Mouse (Mus musculus): ENCODE measurements around the gene Tmem117. TPM values are rescaled to one million over a fixed set of nuclear protein-coding genes. Genes with fewer than 3 reads are reported as not detected.

Tmem117 gene
- total and polyA plus RNA-seq, 3 experiments: not detected

- no peak for DNase-seq (ENCODE audit: low read depth, low spot score)
- Histone ChIP-seq H3K9me3 (replicated peaks; ENCODE audit: insufficient read depth, low read length) (no peaks in the 10 kb centered on the region), H3K4me3 (ENCODE audit: control insufficient read depth in 1 of 2, insufficient read depth in 1 of 2, low read depth in 2 of 2, low read length in 2 of 2) (no peak overlapping the region), H3K4me1 (ENCODE audit: control insufficient read depth in 1 of 2, insufficient read depth in 2 of 2, low read length in 2 of 2) (no peaks in the 10 kb centered on the region), H3K27me3 (ENCODE audit: control insufficient read depth in 1 of 2, insufficient read depth in 2 of 2, low read length in 2 of 2) (no peaks in the 10 kb centered on the region), H3K9ac (ENCODE audit: control insufficient read depth, low read depth, low read length, poor library complexity, severe bottlenecking) (no peak overlapping the region), H3K27ac (ENCODE audit: control insufficient read depth, low read depth, low read length) (no peak overlapping the region), H3K36me3 (ENCODE audit: control insufficient read depth in 1 of 2, insufficient read depth in 2 of 2, low read length in 2 of 2) (no peaks in the 10 kb centered on the region), H3K79me2 (ENCODE audit: control insufficient read depth, insufficient read depth, low read length, poor library complexity) (no peaks in the 10 kb centered on the region)
- TF ChIP-seq CHD2 (IDR thresholded peaks at IDR 0.05; ENCODE audit: low read length) (no peak), USF2 (IDR thresholded peaks at IDR 0.05; ENCODE audit: borderline replicate concordance in 1 of 2, insufficient read depth in 1 of 2, low read depth in 1 of 2, low read length in 2 of 2) (no peak), JUND (IDR thresholded peaks at IDR 0.05; ENCODE audit: low read depth, low read length) (no peak), MXI1 (IDR thresholded peaks at IDR 0.05; ENCODE audit: low read depth, low read length) (no peak), SIN3A (IDR thresholded peaks at IDR 0.05; ENCODE audit: low read length) (no peak), RAD21 (IDR thresholded peaks at IDR 0.05; ENCODE audit: low read depth, low read length) (no peak), GATA1 (IDR thresholded peaks at IDR 0.05; ENCODE audit: low read depth, low read length) (no peak), SMC3 (IDR thresholded peaks at IDR 0.05; ENCODE audit: low read depth, low read length) (no peak), ELF1 (IDR thresholded peaks at IDR 0.05; ENCODE audit: low read depth, low read length) (no peak), TCF12 (IDR thresholded peaks at IDR 0.05; ENCODE audit: low read depth, low read length) (no peak), RCOR1 (IDR thresholded peaks at IDR 0.05; ENCODE audit: low read depth, low read length) (no peak), ETS1 (IDR thresholded peaks at IDR 0.05; ENCODE audit: low read depth, low read length) (no peak)
Observed at GRCm38 (mm10) chr15:94814213-94815100, 185.4 kb downstream of the Tmem117 start.

GRCm38 (mm10) chr15:94835634-94836033 lies 206.6 kb downstream of the Tmem117 start:
- Histone ChIP-seq H3K27ac (ENCODE audit: control insufficient read depth, low read depth, low read length) (no peak overlapping the region), H3K4me3 (ENCODE audit: control insufficient read depth in 1 of 2, insufficient read depth in 1 of 2, low read depth in 2 of 2, low read length in 2 of 2) (no peak overlapping the region), H3K27me3 (ENCODE audit: control insufficient read depth in 1 of 2, insufficient read depth in 2 of 2, low read length in 2 of 2) (no peaks in the 10 kb centered on the region), H3K9ac (ENCODE audit: control insufficient read depth, low read depth, low read length, poor library complexity, severe bottlenecking) (no peak overlapping the region), H3K4me1 (ENCODE audit: control insufficient read depth in 1 of 2, insufficient read depth in 2 of 2, low read length in 2 of 2) (no peaks in the 10 kb centered on the region), H3K79me2 (ENCODE audit: control insufficient read depth, insufficient read depth, low read length, poor library complexity) (no peaks in the 10 kb centered on the region), H3K36me3 (ENCODE audit: control insufficient read depth in 1 of 2, insufficient read depth in 2 of 2, low read length in 2 of 2) (no peaks in the 10 kb centered on the region), H3K9me3 (replicated peaks; ENCODE audit: insufficient read depth, low read length) (no peaks in the 10 kb centered on the region)
- TF ChIP-seq TAL1 (IDR thresholded peaks at IDR 0.05; ENCODE audit: low read length) (no peak), TCF12 (IDR thresholded peaks at IDR 0.05; ENCODE audit: low read depth, low read length) (no peak)
- no peak for DNase-seq (ENCODE audit: low read depth, low spot score)

- H3K4me3 ChIP-seq (ENCODE audit: control insufficient read depth in 1 of 2, insufficient read depth in 1 of 2, low read depth in 2 of 2, low read length in 2 of 2): no peak overlapping the region
- H3K79me2 ChIP-seq (ENCODE audit: control insufficient read depth, insufficient read depth, low read length, poor library complexity): no peaks in the 10 kb centered on the region
- no peak overlapping the region for H3K9ac ChIP-seq (ENCODE audit: control insufficient read depth, low read depth, low read length, poor library complexity, severe bottlenecking)
- H3K9me3 ChIP-seq (replicated peaks; ENCODE audit: insufficient read depth, low read length): no peaks in the 10 kb centered on the region
- H3K4me1 ChIP-seq (ENCODE audit: control insufficient read depth in 1 of 2, insufficient read depth in 2 of 2, low read length in 2 of 2): no peaks in the 10 kb centered on the region
- no peaks in the 10 kb centered on the region for H3K36me3 ChIP-seq (ENCODE audit: control insufficient read depth in 1 of 2, insufficient read depth in 2 of 2, low read length in 2 of 2)
- no peak for DNase-seq (ENCODE audit: low read depth, low spot score)
- TF ChIP-seq NRF1 (IDR thresholded peaks at IDR 0.05; ENCODE audit: insufficient read depth, low read depth, low read length, poor library complexity, severe bottlenecking): no peak
- no peak for TF ChIP-seq RCOR1 (IDR thresholded peaks at IDR 0.05; ENCODE audit: low read depth, low read length)
- no peak for TF ChIP-seq TBP (IDR thresholded peaks at IDR 0.05; ENCODE audit: low read depth, low read length)
- TF ChIP-seq TCF12 (IDR thresholded peaks at IDR 0.05; ENCODE audit: low read depth, low read length): no peak
- no peak for TF ChIP-seq POLR2AphosphoS2 (IDR thresholded peaks at IDR 0.05; ENCODE audit: low read length)
- TF ChIP-seq CHD2 (IDR thresholded peaks at IDR 0.05; ENCODE audit: low read length): no peak
- TF ChIP-seq SIN3A (IDR thresholded peaks at IDR 0.05; ENCODE audit: low read length): no peak
- TF ChIP-seq CHD1 (IDR thresholded peaks at IDR 0.05; ENCODE audit: low read depth, low read length): no peak
- no peak for TF ChIP-seq ETS1 (IDR thresholded peaks at IDR 0.05; ENCODE audit: low read depth, low read length)
- no peak for TF ChIP-seq ELF1 (IDR thresholded peaks at IDR 0.05; ENCODE audit: low read depth, low read length)
- no peak for TF ChIP-seq MEF2A (IDR thresholded peaks at IDR 0.05; ENCODE audit: extremely low read depth, insufficient replicate concordance, low read depth, low read length, poor library complexity, severe bottlenecking)
- TF ChIP-seq ZMIZ1 (IDR thresholded peaks at IDR 0.05; ENCODE audit: low read depth, low read length): no peak
- TF ChIP-seq MYC (IDR thresholded peaks at IDR 0.05; ENCODE audit: low read depth, low read length): no peak
- no peak for TF ChIP-seq KAT2A (conservative IDR thresholded peaks at IDR 0.05; ENCODE audit: low read depth, low read length)
- no peak for TF ChIP-seq GATA1 (IDR thresholded peaks at IDR 0.05; ENCODE audit: low read depth, low read length)
- no peak for TF ChIP-seq GABPA (IDR thresholded peaks at IDR 0.05; ENCODE audit: low read depth, low read length)
- H3K27ac ChIP-seq (ENCODE audit: control insufficient read depth, low read depth, low read length): no peak overlapping the region
- no peaks in the 10 kb centered on the region for H3K27me3 ChIP-seq (ENCODE audit: control insufficient read depth in 1 of 2, insufficient read depth in 2 of 2, low read length in 2 of 2)
Observed at GRCm38 (mm10) chr15:94838646-94839045, 209.6 kb downstream of the Tmem117 start.
